Mouse (Mus musculus) kidney, adult 9 months (tissue): Measurements from ENCODE around the gene Krt18.

Experiments used
- DNase-seq: peaks from one replicate; pipeline ENCODE4 v3.0.0; 2022

Krt18 gene

GRCm38 (mm10) chr15:102012260-102012765 lies 15.7 kb upstream of the Krt18 start:
- no peak for DNase-seq

GRCm38 (mm10) chr15:102013651-102014050 lies 14.3 kb upstream of the Krt18 start:
- peak; percentile 60 for DNase-seq

GRCm38 (mm10) chr15:102014848-102015247 lies 13.1 kb upstream of the Krt18 start:
- no peak for DNase-seq

- no peak for DNase-seq
Measured at GRCm38 (mm10) chr15:102016096-102016495, 11.9 kb upstream of the Krt18 start.

- peak; percentile 38 for DNase-seq
Measured at GRCm38 (mm10) chr15:102016787-102017186, 11.2 kb upstream of the Krt18 start.

GRCm38 (mm10) chr15:102017918-102018463 lies 10.0 kb upstream of the Krt18 start:
- DNase-seq: peak; percentile 94

- no peak for DNase-seq
Measured at GRCm38 (mm10) chr15:102022481-102022880, 5.5 kb upstream of the Krt18 start.

- DNase-seq: no peak
Measured at GRCm38 (mm10) chr15:102023888-102024287, 4.1 kb upstream of the Krt18 start.

DNA sequence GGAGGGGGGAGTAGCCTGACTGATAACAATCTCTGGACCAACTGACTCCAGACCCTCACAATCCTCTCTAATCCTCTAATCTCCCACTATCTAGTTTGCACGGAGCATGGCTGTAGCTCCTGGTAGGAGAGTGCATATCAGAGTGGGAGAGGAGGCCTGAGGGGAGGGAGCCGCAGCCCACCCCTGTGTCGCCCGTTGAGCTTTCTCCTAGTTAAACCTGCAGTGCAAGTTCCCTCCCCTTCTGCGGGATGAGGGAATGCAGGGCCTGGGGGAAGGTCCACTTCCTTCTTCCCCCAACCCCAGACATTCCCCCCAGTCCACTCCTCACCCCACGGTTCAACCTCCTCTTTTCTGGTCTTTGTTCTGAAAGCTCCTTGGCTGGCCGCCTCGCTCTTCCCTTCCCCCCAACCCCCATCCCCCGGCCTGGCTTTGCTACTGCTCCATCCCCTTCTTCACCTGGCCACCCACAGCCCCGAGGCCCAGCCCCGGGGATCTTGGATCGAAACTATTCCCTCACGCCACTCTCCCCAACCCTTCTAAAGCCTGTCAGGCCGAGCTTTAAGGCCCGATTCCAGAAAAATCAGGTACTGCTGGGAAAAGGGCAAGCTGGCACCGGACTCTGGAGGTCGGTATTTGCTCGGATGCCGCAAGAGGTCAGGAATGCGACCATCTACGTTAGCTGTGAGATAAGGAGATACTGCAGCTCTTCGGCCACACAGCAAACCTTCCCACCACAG lies 2.7 kb upstream of the Krt18 start:
- DNase-seq: no peak

DNA sequence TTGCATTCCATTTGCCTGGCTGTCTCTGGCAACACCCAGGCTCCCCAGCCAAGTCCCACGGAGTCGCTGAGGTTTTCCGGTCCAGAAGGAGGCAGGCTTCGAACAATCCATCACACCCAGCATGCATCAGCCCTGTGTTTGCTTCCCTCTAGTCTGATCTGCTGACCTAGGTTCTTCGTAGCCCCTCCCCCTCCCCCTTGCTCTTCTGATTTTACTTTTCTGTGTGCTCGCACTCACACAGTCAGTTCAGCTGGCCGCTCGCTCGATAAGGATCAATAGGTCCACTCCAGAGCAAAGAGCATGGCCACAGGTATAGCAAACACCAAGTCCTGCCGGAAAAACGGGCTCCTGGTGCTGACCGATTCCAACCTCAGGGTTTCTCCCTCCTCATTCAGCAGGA lies 1.6 kb upstream of the Krt18 start:
- no peak for DNase-seq

GRCm38 (mm10) chr15:102034121-102035053 lies 6.4 kb downstream of the Krt18 start:
- no peak for DNase-seq

- DNase-seq: no peak
Measured at GRCm38 (mm10) chr15:102040277-102040676, 12.3 kb downstream of the Krt18 start.

- DNase-seq: no peak
Measured at GRCm38 (mm10) chr15:102041951-102042350, 14.0 kb downstream of the Krt18 start.

DNA sequence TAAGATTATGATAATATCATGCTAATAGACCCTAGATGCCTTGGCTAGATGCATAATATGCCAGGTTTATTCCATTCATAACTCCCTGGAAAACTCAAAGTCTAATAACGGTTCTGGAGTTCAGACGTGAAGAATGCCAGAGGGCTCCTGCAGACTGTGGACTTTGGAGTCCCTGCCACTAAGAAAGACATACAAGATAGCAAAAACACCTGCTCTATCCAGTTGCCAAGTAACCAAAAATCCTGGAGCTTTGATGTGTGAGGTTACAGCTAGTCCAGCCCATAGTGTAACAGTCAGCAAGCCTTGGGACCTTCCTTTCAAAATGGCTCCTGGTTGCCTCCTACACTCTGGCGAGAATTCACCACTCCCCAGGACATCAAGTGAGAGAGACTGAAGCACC lies 16.8 kb downstream of the Krt18 start:
- DNase-seq: no peak

DNA sequence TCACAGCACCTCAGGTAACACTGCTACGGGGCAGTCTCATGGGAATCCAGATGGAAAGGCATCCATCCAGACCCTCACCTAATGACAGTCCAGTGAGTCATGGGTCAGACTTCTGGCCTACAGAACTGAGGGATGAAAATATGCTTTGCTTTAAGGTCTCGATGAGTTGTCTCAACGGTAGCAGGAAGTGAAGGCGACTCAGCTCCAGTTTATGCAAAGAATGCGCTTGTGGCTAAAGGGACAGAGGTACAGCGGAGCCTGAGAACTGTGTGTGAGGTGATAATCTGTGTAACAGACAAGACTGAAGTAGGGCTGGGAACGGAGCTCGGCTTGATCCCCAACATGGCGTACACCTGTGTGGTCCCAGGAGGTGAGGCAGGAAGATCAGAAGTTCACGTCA lies 17.7 kb downstream of the Krt18 start:
- no peak for DNase-seq

DNA sequence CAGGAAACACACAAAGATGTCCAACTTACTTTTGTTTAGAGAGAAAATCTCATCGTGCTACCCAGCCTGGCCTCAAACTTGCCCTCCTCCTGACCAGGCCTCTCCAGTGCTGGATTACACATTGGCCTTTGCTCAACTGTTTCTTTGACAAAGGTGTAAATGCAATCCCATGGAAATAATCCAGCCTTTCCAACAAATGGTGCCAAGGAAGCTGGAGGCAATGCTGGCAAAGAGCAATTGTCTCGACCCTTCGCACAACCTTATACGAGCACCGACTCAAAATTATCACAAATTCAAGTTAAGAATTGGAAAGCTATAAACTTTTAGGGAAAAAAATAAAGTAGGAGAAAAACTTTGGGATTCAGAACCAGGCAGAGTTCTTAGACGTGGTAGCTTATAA lies 20.0 kb downstream of the Krt18 start:
- DNase-seq: no peak

DNA sequence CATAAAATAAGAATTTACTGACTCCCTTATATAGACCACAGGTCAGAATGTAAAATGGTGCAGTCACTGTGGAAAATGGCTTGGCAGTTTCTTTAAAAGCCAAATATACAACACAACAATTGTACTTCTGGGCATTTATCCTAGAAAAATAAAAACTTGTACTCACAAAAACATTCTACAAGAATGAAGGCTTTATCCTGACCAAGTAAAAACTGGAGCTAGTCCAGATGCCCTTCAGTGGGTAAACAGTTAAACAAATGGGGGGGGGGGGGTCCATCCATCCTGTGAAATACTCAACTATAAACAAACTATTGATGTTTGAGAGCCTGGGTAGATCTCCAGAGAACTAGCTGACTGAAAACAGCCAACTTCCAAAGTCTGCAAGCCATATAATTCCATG lies 21.9 kb downstream of the Krt18 start:
- DNase-seq: no peak

- peak; percentile 38 for DNase-seq
Measured at GRCm38 (mm10) chr15:102051920-102052683, 24.1 kb downstream of the Krt18 start.

DNA sequence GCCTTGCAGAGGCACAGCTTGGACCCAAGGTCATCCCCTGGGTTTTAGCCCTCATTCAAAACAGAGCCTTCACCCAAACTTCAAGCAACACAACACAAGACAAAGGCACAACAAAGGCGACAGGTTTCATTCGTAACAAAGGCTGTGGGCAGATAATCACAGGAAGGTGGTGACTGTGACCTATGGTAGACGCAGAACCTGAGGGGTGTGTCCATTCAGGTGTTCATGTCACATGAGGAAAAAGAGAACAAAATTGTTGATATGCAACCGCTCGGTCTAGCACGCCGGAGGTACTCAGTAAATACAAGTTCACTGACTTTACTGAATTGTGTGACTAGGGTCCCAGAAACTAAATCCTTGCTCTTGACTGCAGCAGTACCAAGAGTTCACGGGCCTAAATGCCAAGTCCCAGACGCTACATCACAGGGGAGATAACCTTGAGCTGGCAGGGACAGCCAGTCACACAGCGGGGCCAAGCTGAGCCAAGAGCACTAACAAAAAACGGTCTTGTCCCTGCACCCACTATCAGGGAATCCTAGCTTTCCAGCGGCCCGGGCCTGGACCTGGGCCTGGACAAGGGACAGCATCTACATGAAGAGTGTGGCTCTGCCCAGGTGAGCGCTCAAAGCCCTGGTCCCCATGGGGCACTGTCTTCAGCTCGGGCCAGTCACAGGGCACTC lies 28.7 kb downstream of the Krt18 start:
- no peak for DNase-seq

- DNase-seq: peak; percentile 95
Measured at GRCm38 (mm10) chr15:102065661-102066325, 37.8 kb downstream of the Krt18 start.
